Mouse (Mus musculus): ENCODE data around the gene Tacc2. TPM values are rescaled to one million over a fixed set of nuclear protein-coding genes. Genes with fewer than 3 reads are reported as not detected.
A peak's percentile ranks its signal among the peaks of the same experiment; 100 is the strongest.

Gene Tacc2
- total RNA-seq, 2 experiments from 2014 or later: 50.8 to 55.8 TPM

GRCm38 (mm10) chr7:130716989-130717388, 139.8 kb downstream of the Tacc2 start:
- no peak for DNase-seq (ENCODE audit: low spot score in 2 of 2)

GRCm38 (mm10) chr7:130719931-130720598, 142.8 kb downstream of the Tacc2 start:
- no peak for DNase-seq (ENCODE audit: low spot score in 2 of 2)

- DNase-seq (ENCODE audit: low spot score in 2 of 2): no peak
Measured at GRCm38 (mm10) chr7:130720646-130721335, 143.6 kb downstream of the Tacc2 start.

GRCm38 (mm10) chr7:130726185-130726584, 148.9 kb downstream of the Tacc2 start:
- no peak for DNase-seq (ENCODE audit: low spot score in 2 of 2)

GRCm38 (mm10) chr7:130726724-130727422, 149.6 kb downstream of the Tacc2 start:
- DNase-seq (ENCODE audit: low spot score in 2 of 2): no peak

GRCm38 (mm10) chr7:130727560-130727959, 150.3 kb downstream of the Tacc2 start:
- DNase-seq (ENCODE audit: low spot score in 2 of 2): no peak

GRCm38 (mm10) chr7:130731792-130732191, 154.6 kb downstream of the Tacc2 start:
- no peak for DNase-seq (ENCODE audit: low spot score in 2 of 2)

- DNase-seq (ENCODE audit: low spot score in 2 of 2): no peak
Measured at GRCm38 (mm10) chr7:130732908-130733307, 155.7 kb downstream of the Tacc2 start.

- DNase-seq (ENCODE audit: low spot score in 2 of 2): no peak
Measured at GRCm38 (mm10) chr7:130733423-130733822, 156.2 kb downstream of the Tacc2 start.

GRCm38 (mm10) chr7:130734195-130734787, 157.1 kb downstream of the Tacc2 start:
- DNase-seq (ENCODE audit: low spot score in 2 of 2): no peak

- DNase-seq (ENCODE audit: low spot score in 2 of 2): no peak
Measured at GRCm38 (mm10) chr7:130741099-130741498, 163.9 kb downstream of the Tacc2 start.

GRCm38 (mm10) chr7:130743239-130744025, 166.2 kb downstream of the Tacc2 start:
- no peak for DNase-seq (ENCODE audit: low spot score in 2 of 2)

- no peak for DNase-seq (ENCODE audit: low spot score in 2 of 2)
Measured at GRCm38 (mm10) chr7:130749165-130749564, 171.9 kb downstream of the Tacc2 start.

GRCm38 (mm10) chr7:130750752-130751490, 173.7 kb downstream of the Tacc2 start:
- DNase-seq (ENCODE audit: low spot score in 2 of 2): no peak

- DNase-seq (ENCODE audit: low spot score in 2 of 2): no peak
Measured at GRCm38 (mm10) chr7:130751678-130752077, 174.4 kb downstream of the Tacc2 start.

- DNase-seq (ENCODE audit: low spot score in 2 of 2): no peak
Measured at GRCm38 (mm10) chr7:130754790-130755189, 177.6 kb downstream of the Tacc2 start.

GRCm38 (mm10) chr7:130756343-130756835, 179.2 kb downstream of the Tacc2 start:
- DNase-seq (ENCODE audit: low spot score in 2 of 2): no peak

- DNase-seq (ENCODE audit: low spot score in 2 of 2): no peak
Measured at GRCm38 (mm10) chr7:130757326-130757865, 180.2 kb downstream of the Tacc2 start.

GRCm38 (mm10) chr7:130762071-130762897, 185.0 kb downstream of the Tacc2 start:
- DNase-seq (ENCODE audit: low spot score in 2 of 2): peak in 1 of 2 experiments; percentile 24

All from adrenal gland, postnatal 4 days (tissue).